Mouse (Mus musculus) thymus, postnatal 4 days (tissue): ENCODE measurements around the gene Piezo1.

Experiments
- DNase-seq: peaks from one replicate; pipeline ENCODE4 v3.0.0; 2021

Piezo1 gene

GRCm38 (mm10) chr8:122451161-122451703 is 99.9 kb downstream of the Piezo1 start:
- no peak for DNase-seq

GRCm38 (mm10) chr8:122445203-122445602 is 105.9 kb downstream of the Piezo1 start:
- no peak for DNase-seq

GRCm38 (mm10) chr8:122444058-122444748 is 106.9 kb downstream of the Piezo1 start:
- DNase-seq, result peak; percentile 59

GRCm38 (mm10) chr8:122443262-122444006 is 107.7 kb downstream of the Piezo1 start, which contains the start of gene Mvd:
TSS of gene Mvd (minus strand) at chr8:122443422.
- peak; percentile 98 for DNase-seq

GRCm38 (mm10) chr8:122442781-122443180 is 108.3 kb downstream of the Piezo1 start:
- DNase-seq, result peak; percentile 30

- DNase-seq, result no peak
These were observed 108.8 kb downstream of the Piezo1 start for GRCm38 (mm10) chr8:122442356-122442755.

GRCm38 (mm10) chr8:122441326-122441725 is 109.8 kb downstream of the Piezo1 start:
- no peak for DNase-seq

GRCm38 (mm10) chr8:122439336-122439735 is 111.8 kb downstream of the Piezo1 start:
- DNase-seq, result no peak

- DNase-seq, result no peak
These were observed 113.3 kb downstream of the Piezo1 start for GRCm38 (mm10) chr8:122437708-122438331.

GRCm38 (mm10) chr8:122436586-122437125 is 114.5 kb downstream of the Piezo1 start:
- DNase-seq, result no peak

- no peak for DNase-seq
These were observed 115.0 kb downstream of the Piezo1 start for GRCm38 (mm10) chr8:122436146-122436545.

- DNase-seq, result no peak
These were observed 115.8 kb downstream of the Piezo1 start for GRCm38 (mm10) chr8:122435375-122435774.

GRCm38 (mm10) chr8:122433269-122433905 is 117.7 kb downstream of the Piezo1 start:
- no peak for DNase-seq

GRCm38 (mm10) chr8:122432443-122433268 is 118.5 kb downstream of the Piezo1 start, which contains the start of gene Cyba:
TSS of gene Cyba (minus strand) at chr8:122432930.
- DNase-seq, result peak; percentile 90
